Mouse (Mus musculus): ENCODE measurements around the gene Sem1.
"Not testable (repeated sequence)": the region's sequence is repeated elsewhere in the genome, so short reads cannot be mapped to it uniquely, and the experiment has no call there.

Gene Sem1

GRCm38 (mm10) chr6:6578304-6579149, at the start of gene Sem1:
Gene Sem1 (minus strand): TSS chr6:6578663.
- DNase-seq (ENCODE audit: low spot score), result peak; percentile 96

DNA sequence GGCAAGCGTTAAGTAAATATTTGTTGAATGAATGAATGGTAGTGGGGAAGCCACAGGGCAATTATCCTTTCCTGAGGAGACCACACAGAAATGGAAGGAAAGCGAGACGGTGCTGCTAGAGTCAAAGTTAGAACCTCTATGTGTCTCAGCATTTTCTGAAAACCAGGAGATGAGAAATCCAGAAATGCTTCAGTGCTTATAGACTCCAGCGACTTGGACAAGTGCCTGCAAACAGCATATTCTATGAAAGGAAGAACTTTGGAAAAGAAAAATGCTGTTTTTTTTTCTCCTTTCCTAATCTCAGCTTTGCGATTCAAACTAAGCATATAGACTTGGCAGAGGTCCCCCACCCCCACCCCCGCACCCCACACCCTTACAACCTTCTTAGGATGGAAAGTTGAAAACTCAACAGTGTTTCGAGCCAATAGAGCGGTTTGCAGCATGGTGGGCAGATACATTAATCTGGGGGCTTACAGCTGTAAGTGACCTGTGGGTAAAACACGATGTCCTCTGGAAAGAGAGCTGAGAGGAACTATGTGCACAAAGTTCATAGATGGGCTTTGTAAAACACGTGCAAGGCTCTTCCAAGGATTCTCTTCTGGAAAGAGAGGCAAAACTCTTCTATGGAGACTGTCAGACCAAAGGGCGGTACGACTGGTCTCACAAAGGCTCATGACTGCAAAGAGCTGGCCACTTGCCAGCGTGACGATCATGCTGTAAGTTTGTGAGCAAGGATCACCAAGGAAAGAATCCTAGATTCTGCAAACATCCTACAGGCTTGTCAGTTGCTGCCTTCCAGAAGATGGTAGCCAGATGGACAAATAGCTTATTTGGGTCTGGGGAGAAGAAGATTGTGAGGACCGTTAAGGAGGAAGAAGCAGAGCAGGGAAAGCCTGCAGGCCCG, 44.6 kb upstream of the Sem1 start:
- DNase-seq (ENCODE audit: low spot score), result no peak

DNA sequence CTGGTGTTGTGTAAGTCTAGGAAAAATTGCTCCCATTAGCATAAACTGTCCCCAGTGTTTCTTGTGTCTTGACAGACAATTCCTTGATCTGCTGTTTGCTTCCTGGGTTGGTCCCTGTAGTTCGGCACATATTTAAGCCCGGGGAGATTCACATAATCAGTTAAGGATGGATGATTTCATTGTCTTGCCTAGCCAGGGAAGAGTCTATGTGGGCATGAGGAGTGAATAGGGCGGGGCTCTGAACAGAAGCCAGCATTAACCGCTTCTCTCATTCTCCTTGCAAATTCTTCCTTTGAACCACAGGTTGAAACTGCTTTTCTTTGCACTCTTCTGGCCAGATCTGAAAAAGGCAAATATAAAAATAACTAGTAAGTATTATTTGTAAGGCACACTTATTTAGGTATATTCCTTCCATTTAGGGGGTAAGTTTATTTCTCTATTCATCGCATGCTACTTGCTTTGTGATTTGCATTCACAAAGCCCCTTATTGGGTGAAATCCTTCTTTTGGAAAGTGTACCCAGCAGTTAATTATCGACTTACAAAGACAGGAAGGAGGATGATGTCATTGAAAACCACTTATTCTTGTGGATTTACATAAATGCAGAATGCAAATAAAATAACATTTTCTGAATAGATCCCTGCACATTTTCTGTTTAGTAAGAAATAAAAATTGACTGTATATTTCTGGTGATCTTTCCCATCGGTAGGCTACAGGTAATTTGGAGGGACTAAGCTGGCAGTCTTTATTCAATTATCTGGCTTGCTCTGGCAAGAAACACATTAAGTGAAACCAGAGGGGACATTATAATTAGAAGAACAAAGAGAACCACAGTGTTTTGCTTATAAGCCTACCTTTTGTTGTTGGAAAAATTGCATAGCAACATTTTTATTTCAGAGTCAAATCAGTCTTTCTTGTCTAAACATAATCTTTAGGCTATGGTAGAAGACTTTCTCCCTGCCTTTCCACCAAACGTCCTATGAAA, 25.4 kb upstream of the Sem1 start:
- no peak for DNase-seq (ENCODE audit: low spot score)

DNA sequence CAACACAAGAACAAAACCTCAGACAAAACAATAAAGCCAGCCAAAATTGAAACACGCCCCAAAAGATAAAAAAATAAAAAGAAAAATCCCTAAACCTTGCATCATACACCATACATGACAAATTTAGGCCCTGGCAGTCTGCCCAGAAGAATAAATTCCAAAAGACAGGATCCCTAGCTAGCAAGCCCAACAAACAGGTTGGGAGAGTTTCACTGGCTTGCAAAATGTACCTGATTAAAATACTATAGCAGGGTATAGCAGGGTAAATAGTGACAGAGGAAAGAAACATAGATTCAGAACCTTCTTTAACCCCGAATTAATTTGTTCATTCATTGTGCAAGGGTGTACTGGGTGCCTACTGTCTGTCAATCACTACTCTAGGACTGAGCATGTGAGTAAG, 7.8 kb upstream of the Sem1 start:
- peak; percentile 88 for DNase-seq (ENCODE audit: low spot score)

DNA sequence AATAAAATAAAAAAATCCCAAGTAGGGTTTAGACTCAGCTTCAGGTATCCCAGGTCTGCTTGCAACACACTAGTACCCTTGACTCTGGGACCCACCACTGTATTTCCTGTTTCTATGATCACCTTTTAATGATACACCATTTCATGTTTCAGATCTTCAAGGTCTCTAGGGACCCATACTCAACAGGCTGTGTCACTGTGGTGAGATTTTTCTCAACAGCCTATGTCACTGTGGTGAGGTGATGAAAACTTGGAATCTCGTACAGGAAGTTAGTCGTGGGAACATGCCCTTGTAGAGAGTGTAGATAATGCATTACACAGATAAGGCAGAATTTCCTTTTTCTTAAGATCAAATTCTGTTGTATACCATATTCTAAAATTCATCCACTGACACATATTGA, 3.4 kb upstream of the Sem1 start:
- DNase-seq (ENCODE audit: low spot score), result no peak

DNA sequence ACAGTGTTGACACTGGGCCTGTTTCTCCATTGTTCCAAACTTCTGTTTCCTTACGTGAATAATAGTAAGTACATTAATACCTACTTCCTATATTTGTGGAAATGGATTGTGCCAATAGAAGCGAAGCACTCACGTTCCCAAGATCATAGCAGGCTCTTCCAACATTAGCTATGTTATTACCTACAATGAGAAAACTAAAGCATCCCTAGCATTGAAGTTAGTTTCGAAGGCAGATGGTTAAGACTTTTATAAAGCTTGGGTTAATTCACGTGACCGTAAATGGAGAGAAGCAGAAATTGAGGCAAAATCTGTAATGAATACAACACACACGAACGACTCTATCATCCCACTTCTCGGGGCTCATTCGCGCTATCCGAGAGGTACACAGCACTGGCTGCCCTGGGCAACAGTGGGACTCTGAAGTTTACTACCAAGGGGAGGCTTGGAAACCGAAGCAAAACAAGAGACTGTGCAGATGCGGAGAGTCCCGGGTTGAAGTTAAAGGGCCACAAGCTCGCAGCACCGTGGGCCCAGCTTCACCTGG, 650 bp downstream of the Sem1 start:
- DNase-seq (ENCODE audit: low spot score), result peak; percentile 66

DNA sequence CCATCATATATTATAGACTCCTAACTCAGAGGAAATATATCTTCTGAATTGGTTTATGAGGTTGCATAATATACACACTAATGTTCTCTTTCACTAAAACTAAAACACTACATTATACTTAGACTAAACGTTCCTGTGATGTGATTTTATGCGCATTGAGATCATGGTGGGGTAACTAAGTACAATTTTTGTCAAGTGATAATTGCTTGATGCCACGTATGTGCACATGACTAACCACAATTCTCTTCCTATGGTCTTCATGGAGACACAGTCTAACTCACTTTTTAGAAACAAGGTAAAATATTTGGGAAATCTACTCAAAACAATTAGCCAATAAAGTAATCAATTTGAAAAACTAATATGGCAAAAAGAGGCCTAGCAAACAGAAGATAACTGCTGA, 1.2 kb downstream of the Sem1 start:
- no peak for DNase-seq (ENCODE audit: low spot score)

- DNase-seq (ENCODE audit: low spot score), result no peak
Measured at GRCm38 (mm10) chr6:6575796-6576195, 2.7 kb downstream of the Sem1 start.

GRCm38 (mm10) chr6:6568436-6568835, 10.0 kb downstream of the Sem1 start:
- DNase-seq (ENCODE audit: low spot score), result no peak

DNA sequence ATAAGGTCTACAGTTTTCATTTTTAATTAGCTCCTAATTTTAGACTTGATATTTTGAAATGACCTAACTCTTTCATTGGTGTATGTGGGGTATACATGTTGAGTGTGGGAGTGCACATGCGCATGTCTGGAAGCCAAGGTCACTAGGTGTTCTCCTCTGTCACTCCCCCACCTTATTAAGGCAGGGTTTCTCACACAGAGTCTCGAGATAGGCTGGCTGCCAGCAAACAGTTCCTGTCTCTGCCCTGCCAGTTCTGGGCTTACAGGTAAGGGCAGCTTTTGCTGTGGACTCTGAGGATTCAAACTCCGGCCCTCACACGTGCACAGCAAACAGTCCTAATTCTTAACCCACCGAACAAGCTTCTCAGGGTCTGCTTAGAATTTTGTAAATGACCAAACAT, 14.8 kb downstream of the Sem1 start:
- no peak for DNase-seq (ENCODE audit: low spot score)

- no peak for DNase-seq (ENCODE audit: low spot score)
Measured at GRCm38 (mm10) chr6:6562716-6563115, 15.7 kb downstream of the Sem1 start.

GRCm38 (mm10) chr6:6557647-6558046, 20.8 kb downstream of the Sem1 start:
- DNase-seq (ENCODE audit: low spot score), result no peak

GRCm38 (mm10) chr6:6552006-6552405, 26.5 kb downstream of the Sem1 start:
- no peak for DNase-seq (ENCODE audit: low spot score)

DNA sequence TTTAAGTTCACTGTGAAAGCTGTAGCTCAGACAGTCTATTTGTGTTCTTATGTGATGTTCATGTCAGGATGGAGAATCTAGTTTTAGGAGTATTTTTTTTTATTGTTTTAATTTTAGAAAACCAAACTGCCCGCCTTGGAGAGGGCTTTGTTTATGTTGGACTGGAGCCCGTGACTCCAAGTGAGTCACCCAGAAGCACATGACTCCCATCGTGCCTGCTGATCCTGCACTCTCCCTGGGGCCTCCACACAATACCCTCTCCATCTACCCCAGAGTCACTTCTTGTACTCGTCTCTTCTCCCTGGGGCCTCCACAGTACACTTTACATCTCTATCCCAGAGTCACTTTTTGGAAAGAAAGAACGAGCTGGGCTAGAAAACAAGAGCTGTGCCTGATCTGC, 30.5 kb downstream of the Sem1 start:
- DNase-seq (ENCODE audit: low spot score), result peak; percentile 51

- peak; percentile 60 for DNase-seq (ENCODE audit: low spot score)
Measured at GRCm38 (mm10) chr6:6544255-6544645, 34.2 kb downstream of the Sem1 start.

GRCm38 (mm10) chr6:6543606-6544254, 34.7 kb downstream of the Sem1 start:
- no peak for DNase-seq (ENCODE audit: low spot score)

DNA sequence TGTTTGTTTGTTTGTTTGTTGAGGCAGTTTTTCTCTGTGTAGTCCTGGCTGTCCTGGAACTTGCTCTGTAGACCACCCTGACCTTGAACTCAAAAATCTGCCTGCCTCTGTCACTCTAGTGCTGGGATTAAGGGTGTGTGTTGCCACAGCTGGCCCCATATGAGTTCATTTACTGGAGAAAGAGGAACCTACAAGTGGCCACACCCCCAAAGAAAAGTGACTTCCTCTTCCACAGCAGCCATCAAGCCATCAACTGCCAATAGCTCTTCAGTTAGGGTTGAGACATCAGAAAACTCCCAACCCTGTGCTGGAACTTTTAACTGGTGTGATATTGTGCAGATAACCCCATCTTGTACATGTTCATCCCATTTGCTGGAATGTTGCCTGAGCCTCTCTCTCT, 36.3 kb downstream of the Sem1 start:
- no peak for DNase-seq (ENCODE audit: low spot score)

DNA sequence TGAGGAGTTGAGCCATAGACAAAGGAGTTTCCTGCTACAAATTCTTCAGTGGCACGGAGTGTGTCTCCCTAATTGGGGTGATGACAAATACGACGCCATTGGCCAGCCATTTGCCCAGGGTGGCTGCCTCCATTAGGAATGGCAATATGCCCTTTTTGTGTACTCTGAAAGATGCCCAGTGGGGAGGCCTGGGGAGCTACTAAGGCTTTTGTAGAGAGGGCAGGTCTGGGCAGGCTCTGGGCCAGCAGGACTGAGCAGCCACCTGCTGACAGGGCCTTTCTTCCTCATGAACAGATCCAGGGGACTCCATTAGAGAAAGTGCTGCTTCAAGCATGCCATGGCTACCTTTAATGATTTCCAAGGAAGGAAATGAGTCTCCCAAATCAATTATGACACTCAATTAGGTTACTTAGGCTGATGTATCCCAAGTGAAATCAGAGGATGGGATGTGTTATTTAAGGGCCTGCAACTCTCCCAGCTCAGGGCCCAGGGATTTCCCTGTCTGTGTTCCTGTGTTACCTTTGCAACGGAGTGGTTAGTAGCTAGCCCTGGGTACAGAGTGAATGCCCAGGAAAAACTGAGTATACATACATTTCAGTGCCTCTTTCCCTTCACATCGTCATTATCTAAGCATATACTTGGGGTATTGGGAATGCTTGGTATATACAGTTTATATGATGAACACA, 41.5 kb downstream of the Sem1 start:
- DNase-seq (ENCODE audit: low spot score), result no peak

GRCm38 (mm10) chr6:6536359-6536758, 42.1 kb downstream of the Sem1 start:
- not testable (repeated sequence) for DNase-seq (ENCODE audit: low spot score)
